Mouse (Mus musculus) thymus, adult 2 months (tissue): ENCODE measurements at regions not wholly inside any gene's neighbourhood (a gene's known extent, or its start where the extent isn't known, plus 50 kb on each side); places are given as distances from the start of the nearest gene placed in this dataset.

Experiments used
- CTCF ChIP-seq: fragments of 200-500 bp; IDR thresholded peaks from 2 replicates; pipeline ENCODE4 v1.5.1; 2012; ENCODE audit warnings: mild to moderate bottlenecking, control low read depth, low read length, moderate library complexity, borderline replicate concordance; ENCODE audit not compliant: control insufficient read depth, poor library complexity, insufficient read depth; ENCODE audit errors: extremely low read depth
- POLR2A ChIP-seq: fragments of 200-500 bp; IDR thresholded peaks from 2 replicates; pipeline ENCODE4 v1.6.1; 2012; ENCODE audit warnings: mild to moderate bottlenecking, low read length, control low read depth, moderate library complexity; ENCODE audit not compliant: control insufficient read depth, poor library complexity, insufficient read depth; ENCODE audit errors: extremely low read depth

- TF ChIP-seq POLR2A (no peak), CTCF (no peak)
These were observed 197.7 kb upstream of the Gm20594 start for GRCm38 (mm10) chr6:79619991-79620390.
